ENCODE assay signal across 19 mouse cellular contexts in genomic region chr3:138225853-138226252, GRCm38 (mm10). TPM values are rescaled to one million over a fixed set of nuclear protein-coding genes. Genes with fewer than 3 reads are reported as not detected.
DNase-seq lines count a peak whose midpoint lies in the region; ATAC-seq and TF ChIP-seq lines count a peak whose summit lies in the region.
"Had no signal": no experiment of that assay in that cellular context is flagged by ENCODE, and none has a peak within 500 bp of the region (broad histone marks: within the 10 kb centered on the region; RNA-seq: fewer than 3 reads in every experiment).

No protein-coding gene starts in this region.

- WGBS in heart, embryonic 12.5 days = 36% methylated on average over 7 of the region's 7 CpGs
- 50% methylated on average over 7 of the region's 7 CpGs for WGBS in heart, embryonic 11.5 days (ENCODE audit: insufficient replicate concordance)
- WGBS in midbrain, embryonic 11.5 days = 35% methylated on average over 7 of the region's 7 CpGs
- WGBS in midbrain, embryonic 16.5 days = 35% methylated on average over 7 of the region's 7 CpGs
- WGBS in midbrain, postnatal 0 days = 38% methylated on average over 7 of the region's 7 CpGs

- no peaks in the 10 kb centered on the region for H3K27me3 ChIP-seq in heart, embryonic 12.5 days (replicated peaks)
- no peaks in the 10 kb centered on the region for H3K27me3 ChIP-seq in heart, embryonic 11.5 days (ENCODE audit: control insufficient read depth, insufficient read depth, low read length)
- H3K27me3 ChIP-seq in midbrain, embryonic 11.5 days (ENCODE audit: control insufficient read depth, insufficient read depth, low read length) = no peaks in the 10 kb centered on the region
- H3K27me3 ChIP-seq in midbrain, embryonic 16.5 days (ENCODE audit: control insufficient read depth, insufficient read depth, low read depth, low read length) = no peaks in the 10 kb centered on the region
- H3K27me3 ChIP-seq in midbrain, postnatal 0 days (ENCODE audit: insufficient read depth, low read length) = no peaks in the 10 kb centered on the region
- H3K27me3 ChIP-seq: embryonic facial prominence, embryonic 15.5 days; limb, embryonic 13.5 days; neural tube, embryonic 13.5 days had no signal

- ATAC-seq in heart, embryonic 12.5 days (ENCODE audit: insufficient number of reproducible peaks, low FRiP score) = peak; percentile 36; the same call in 1 of the 2 replicates
- ATAC-seq in heart, embryonic 11.5 days (replicated peaks; ENCODE audit: insufficient number of reproducible peaks, low FRiP score, low TSS enrichment) = no peak
- ATAC-seq in midbrain, embryonic 11.5 days (ENCODE audit: low FRiP score) = peak; percentile 49
- no peak for ATAC-seq in midbrain, embryonic 16.5 days
- no peak for ATAC-seq in midbrain, postnatal 0 days (ENCODE audit: low FRiP score)
- ATAC-seq: hindbrain, postnatal 0 days had no signal

- H3K4me1 ChIP-seq in heart, embryonic 12.5 days (replicated peaks) = no peaks in the 10 kb centered on the region; the same call in 1 of the 2 replicates
- no peaks in the 10 kb centered on the region for H3K4me1 ChIP-seq in heart, embryonic 11.5 days (ENCODE audit: control insufficient read depth, insufficient read depth, low read length)
- peaks cover 6% of the 10 kb centered on the region for H3K4me1 ChIP-seq in midbrain, embryonic 11.5 days (ENCODE audit: control insufficient read depth, insufficient read depth, low read length)
- H3K4me1 ChIP-seq in midbrain, embryonic 16.5 days (ENCODE audit: control insufficient read depth, insufficient read depth, low read length) = no peaks in the 10 kb centered on the region
- no peaks in the 10 kb centered on the region for H3K4me1 ChIP-seq in midbrain, postnatal 0 days (ENCODE audit: insufficient read depth, low read length)
- H3K4me1 ChIP-seq: embryonic facial prominence, embryonic 15.5 days; limb, embryonic 13.5 days; neural tube, embryonic 13.5 days had no signal

- peak; percentile 87 for DNase-seq in midbrain, embryonic 11.5 days (ENCODE audit: low spot score, missing footprints)
- DNase-seq in kidney, postnatal 36 days = peak; percentile 70 to 78
- DNase-seq in yolk sac, embryonic 10.5 days (ENCODE audit: low spot score) = peak; percentile 66
- DNase-seq in spleen, postnatal 10 days (ENCODE audit: low spot score in 2 of 2) = no peak
- DNase-seq in midbrain, postnatal 0 days (ENCODE audit: low spot score) = no peak
- DNase-seq: forebrain, postnatal 0 days; right cerebral cortex, postnatal 14 days had no signal

- no peak overlapping the region for H3K9ac ChIP-seq in heart, embryonic 12.5 days
- no peak overlapping the region for H3K9ac ChIP-seq in heart, embryonic 11.5 days (ENCODE audit: low read depth, low read length)
- no peak overlapping the region for H3K9ac ChIP-seq in midbrain, embryonic 11.5 days (ENCODE audit: low read length)
- H3K9ac ChIP-seq in midbrain, embryonic 16.5 days (ENCODE audit: low read depth, low read length) = no peak overlapping the region
- no peak overlapping the region for H3K9ac ChIP-seq in midbrain, postnatal 0 days (replicated peaks; ENCODE audit: low read length, poor library complexity, severe bottlenecking)
- H3K9ac ChIP-seq: embryonic facial prominence, embryonic 15.5 days; forebrain, postnatal 0 days; limb, embryonic 13.5 days; neural tube, embryonic 13.5 days had no signal

- no peak overlapping the region for H3K4me3 ChIP-seq in heart, embryonic 12.5 days
- no peak overlapping the region for H3K4me3 ChIP-seq in heart, embryonic 11.5 days (ENCODE audit: low read depth, low read length)
- no peak overlapping the region for H3K4me3 ChIP-seq in midbrain, embryonic 11.5 days (ENCODE audit: low read depth, low read length)
- no peak overlapping the region for H3K4me3 ChIP-seq in midbrain, embryonic 16.5 days (ENCODE audit: low read depth, low read length)
- H3K4me3 ChIP-seq in midbrain, postnatal 0 days (ENCODE audit: low read depth, low read length) = no peak overlapping the region
- H3K4me3 ChIP-seq: embryonic facial prominence, embryonic 15.5 days; heart, embryonic 10.5 days; limb, embryonic 13.5 days; neural tube, embryonic 13.5 days had no signal

- no peaks in the 10 kb centered on the region for H3K9me3 ChIP-seq in heart, embryonic 12.5 days (replicated peaks)
- no peaks in the 10 kb centered on the region for H3K9me3 ChIP-seq in heart, embryonic 11.5 days (replicated peaks; ENCODE audit: control insufficient read depth, low read length)
- no peaks in the 10 kb centered on the region for H3K9me3 ChIP-seq in midbrain, embryonic 11.5 days (ENCODE audit: control insufficient read depth, low read length)
- H3K9me3 ChIP-seq in midbrain, embryonic 16.5 days (replicated peaks; ENCODE audit: control insufficient read depth, low read length, poor library complexity, severe bottlenecking) = no peaks in the 10 kb centered on the region
- no peaks in the 10 kb centered on the region for H3K9me3 ChIP-seq in midbrain, postnatal 0 days (ENCODE audit: low read length)
- H3K9me3 ChIP-seq: embryonic facial prominence, embryonic 15.5 days; heart, embryonic 10.5 days; limb, embryonic 13.5 days; neural tube, embryonic 13.5 days had no signal

- no peak for TF ChIP-seq CTCF in midbrain, postnatal 0 days (IDR thresholded peaks at IDR 0.05)

- H3K36me3 ChIP-seq in heart, embryonic 12.5 days = no peaks in the 10 kb centered on the region
- no peaks in the 10 kb centered on the region for H3K36me3 ChIP-seq in heart, embryonic 11.5 days (ENCODE audit: control insufficient read depth, insufficient read depth, low read length)
- H3K36me3 ChIP-seq in midbrain, embryonic 11.5 days (ENCODE audit: control insufficient read depth, insufficient read depth, low read length) = no peaks in the 10 kb centered on the region
- H3K36me3 ChIP-seq in midbrain, embryonic 16.5 days (ENCODE audit: control insufficient read depth, insufficient read depth, low read length) = no peaks in the 10 kb centered on the region
- no peaks in the 10 kb centered on the region for H3K36me3 ChIP-seq in midbrain, postnatal 0 days (ENCODE audit: insufficient read depth, low read length)
- H3K36me3 ChIP-seq: embryonic facial prominence, embryonic 15.5 days; heart, embryonic 10.5 days; limb, embryonic 13.5 days; neural tube, embryonic 13.5 days had no signal

- H3K4me2 ChIP-seq in heart, embryonic 12.5 days = no peak overlapping the region
- no peak overlapping the region for H3K4me2 ChIP-seq in heart, embryonic 11.5 days
- H3K4me2 ChIP-seq in midbrain, embryonic 11.5 days = no peak overlapping the region; the same call in 1 of the 2 replicates
- H3K4me2 ChIP-seq in midbrain, embryonic 16.5 days (ENCODE audit: low read length) = no peak overlapping the region
- no peak overlapping the region for H3K4me2 ChIP-seq in midbrain, postnatal 0 days (ENCODE audit: low read depth, low read length, poor library complexity, severe bottlenecking)
- H3K4me2 ChIP-seq: embryonic facial prominence, embryonic 15.5 days; limb, embryonic 13.5 days; neural tube, embryonic 13.5 days had no signal

- no peak overlapping the region for H3K27ac ChIP-seq in heart, embryonic 12.5 days (ENCODE audit: poor library complexity, severe bottlenecking)
- H3K27ac ChIP-seq in heart, embryonic 11.5 days (ENCODE audit: low read depth, low read length) = no peak overlapping the region
- H3K27ac ChIP-seq in midbrain, embryonic 11.5 days (ENCODE audit: low read depth, low read length) = no peak overlapping the region
- H3K27ac ChIP-seq in midbrain, embryonic 16.5 days (ENCODE audit: low read length) = no peak overlapping the region
- no peak overlapping the region for H3K27ac ChIP-seq in midbrain, postnatal 0 days (ENCODE audit: low read depth, low read length)
- H3K27ac ChIP-seq: embryonic facial prominence, embryonic 15.5 days; heart, embryonic 10.5 days; hindbrain, postnatal 0 days; limb, embryonic 13.5 days; neural tube, embryonic 13.5 days had no signal

RNA-seq across cellular contexts. Expression of gene Adh7, which starts 8.3 kb away (rescaled TPM):
- polyA plus RNA-seq in heart, embryonic 12.5 days (2016; fragmentation: Nextera tagmentation; extraction: Ambion mirVana) = not detected in 2 replicates
- polyA plus RNA-seq in heart, embryonic 11.5 days (2014; fragmentation: Nextera tagmentation; extraction: Ambion mirVana) = not detected in 2 replicates
- 0.11 and 0.16 TPM in 2 replicates for polyA plus RNA-seq in midbrain, embryonic 11.5 days (2014; fragmentation: Nextera tagmentation; extraction: Ambion mirVana)
- 1.3 and 1.6 TPM in 2 replicates for polyA plus RNA-seq in midbrain, embryonic 16.5 days (2015; fragmentation: Nextera tagmentation; extraction: Ambion mirVana)
- total RNA-seq in midbrain, postnatal 0 days (2014; rRNA removed) = 0.99 and 3.2 TPM in 2 replicates
- 1.5 and 2.0 TPM in 2 replicates for polyA plus RNA-seq in midbrain, postnatal 0 days (2015; fragmentation: Nextera tagmentation; extraction: Ambion mirVana)
- total RNA-seq: megakaryocyte-erythroid progenitor cell, adult 5-6 weeks had no signal
- polyA plus RNA-seq: cerebellum, adult 2 months had no signal

RNA-seq across cellular contexts. Expression of gene 4930579F01Rik, which starts 32.2 kb away (rescaled TPM):
- not detected in 2 replicates for polyA plus RNA-seq in heart, embryonic 12.5 days (2016; fragmentation: Nextera tagmentation; extraction: Ambion mirVana)
- not detected in 2 replicates for polyA plus RNA-seq in heart, embryonic 11.5 days (2014; fragmentation: Nextera tagmentation; extraction: Ambion mirVana)
- not detected in 2 replicates for polyA plus RNA-seq in midbrain, embryonic 11.5 days (2014; fragmentation: Nextera tagmentation; extraction: Ambion mirVana)
- not detected in 2 replicates for polyA plus RNA-seq in midbrain, embryonic 16.5 days (2015; fragmentation: Nextera tagmentation; extraction: Ambion mirVana)
- total RNA-seq in midbrain, postnatal 0 days (2014; rRNA removed) = not detected in 2 replicates
- polyA plus RNA-seq in midbrain, postnatal 0 days (2015; fragmentation: Nextera tagmentation; extraction: Ambion mirVana) = not detected in 2 replicates
- total RNA-seq: forebrain, postnatal 0 days; hindbrain, postnatal 0 days; layer of hippocampus, postnatal 14 days; megakaryocyte-erythroid progenitor cell, adult 5-6 weeks had no signal
- polyA plus RNA-seq: C2C12; cerebellum, adult 2 months; forebrain, postnatal 0 days; heart, embryonic 10.5 days; neural tube, embryonic 13.5 days had no signal

RNA-seq across cellular contexts. Expression of gene Adh1, which starts 34.9 kb away (rescaled TPM):
- polyA plus RNA-seq in heart, embryonic 12.5 days (2016; fragmentation: Nextera tagmentation; extraction: Ambion mirVana) = 1.4 and 1.6 TPM in 2 replicates
- 0.93 and 1.5 TPM in 2 replicates for polyA plus RNA-seq in heart, embryonic 11.5 days (2014; fragmentation: Nextera tagmentation; extraction: Ambion mirVana)
- 0.23 and 0.48 TPM in 2 replicates for polyA plus RNA-seq in midbrain, embryonic 11.5 days (2014; fragmentation: Nextera tagmentation; extraction: Ambion mirVana)
- 1.1 TPM in 2 replicates for polyA plus RNA-seq in midbrain, embryonic 16.5 days (2015; fragmentation: Nextera tagmentation; extraction: Ambion mirVana)
- total RNA-seq in midbrain, postnatal 0 days (2014; rRNA removed) = 0.80 and 4.2 TPM in 2 replicates
- polyA plus RNA-seq in midbrain, postnatal 0 days (2015; fragmentation: Nextera tagmentation; extraction: Ambion mirVana) = 3.2 and 4.0 TPM in 2 replicates
- total RNA-seq: megakaryocyte-erythroid progenitor cell, adult 5-6 weeks had no signal

Comparison
In these comparisons a context has a peak if more than half of its experiments do, and no peak if none do; other contexts are left out.
1. ATAC-seq: peak in heart, embryonic 12.5 days (single experiment) and midbrain, embryonic 11.5 days (single experiment); none in heart, embryonic 11.5 days (single experiment), midbrain, embryonic 16.5 days (single experiment) and midbrain, postnatal 0 days (single experiment).
2. DNase-seq: peak in midbrain, embryonic 11.5 days (single experiment), kidney, postnatal 36 days (2 of 2) and yolk sac, embryonic 10.5 days (single experiment); none in spleen, postnatal 10 days (0 of 2) and midbrain, postnatal 0 days (single experiment).